Mouse (Mus musculus): ENCODE data around the gene Catsperd.

DNA sequence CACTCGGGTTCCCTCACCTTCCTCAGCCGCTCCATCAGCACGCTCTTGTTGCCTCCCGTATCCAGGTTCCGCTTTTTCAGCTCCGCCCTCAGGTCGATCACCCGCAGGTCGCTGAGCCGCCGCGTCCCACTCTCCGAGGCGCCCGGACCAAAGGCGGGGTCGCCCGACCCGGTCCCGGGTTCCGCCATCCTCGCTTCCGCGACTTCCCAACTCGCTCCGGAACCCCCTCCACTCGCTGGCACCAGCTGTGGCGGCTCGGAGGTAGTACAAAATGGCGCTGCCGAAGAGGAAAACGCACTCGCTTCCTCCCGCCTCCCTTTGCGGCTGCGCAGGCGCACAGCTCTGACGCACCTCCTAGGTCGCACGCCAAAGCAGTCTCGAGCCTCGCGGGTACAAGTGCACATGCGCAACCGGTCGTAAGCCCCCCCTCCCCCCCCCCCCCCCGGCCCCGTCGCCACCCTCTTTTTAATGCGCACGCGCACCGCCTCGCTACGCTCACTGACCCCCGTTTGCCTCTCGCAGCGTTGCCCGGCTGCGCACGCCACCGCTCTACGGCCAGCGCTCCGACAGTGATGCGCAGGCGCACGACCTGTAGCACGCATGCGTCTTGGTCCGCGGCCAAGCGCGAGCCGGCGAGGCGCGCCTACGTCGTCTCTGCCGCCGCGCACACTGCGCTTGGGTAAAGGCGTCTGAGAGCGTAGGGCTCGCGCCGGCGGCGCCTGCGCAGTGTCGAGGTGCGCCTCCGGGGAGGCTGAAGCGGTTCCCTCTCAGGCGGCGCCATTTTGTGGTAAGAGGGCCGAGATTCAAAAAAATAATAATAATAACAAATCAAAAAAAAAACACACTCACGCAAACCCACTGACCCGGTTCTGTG, 43.4 kb upstream of the Catsperd start, which contains the start of the genes Safb2 and Safb:
- TF ChIP-seq GATA1 (IDR thresholded peaks at IDR 0.05; ENCODE audit: borderline replicate concordance, low read length) (no peak), CTCF (IDR thresholded peaks at IDR 0.05; ENCODE audit: low read depth, low read length) (no peak), TAL1 (conservative IDR thresholded peaks at IDR 0.05; ENCODE audit: low read depth, low read length) (no peak), POLR2AphosphoS5 (IDR thresholded peaks at IDR 0.05; ENCODE audit: insufficient replicate concordance, low read depth, low read length) (no peak)

Measured in G1E (cell line).